Mouse (Mus musculus) stomach, embryonic 16.5 days (tissue): ENCODE data around the gene Il6st. TPM values are rescaled to one million over a fixed set of nuclear protein-coding genes. Genes with fewer than 3 reads are reported as not detected.
"Not testable (repeated sequence)": the region's sequence is repeated elsewhere in the genome, so short reads cannot be mapped to it uniquely, and the experiment has no call there.

Source experiments
- ATAC-seq: fragments of 200-750 bp; cut with Nextera tagmentation; 2 replicates; pipeline ENCODE4 v1.8.0; 2017; ENCODE audit warnings: moderate number of reproducible peaks, moderate TSS enrichment; ENCODE audit not compliant: insufficient read depth, low FRiP score
- H3K27ac ChIP-seq: fragments of 300-500 bp; sonication (generic); 2 replicates; pipeline ENCODE4 v1.5.1; 2014; ENCODE audit warnings: low read length
- H3K27me3 ChIP-seq: fragments of 300-500 bp; sonication (generic); 2 replicates; pipeline ENCODE4 v1.6.1; 2014; ENCODE audit warnings: low read length, control low read depth, mixed read lengths; ENCODE audit not compliant: control insufficient read depth, insufficient read depth
- H3K36me3 ChIP-seq: fragments of 300-500 bp; sonication (generic); 2 replicates; pipeline ENCODE4 v1.6.1; 2014; ENCODE audit warnings: low read length; ENCODE audit not compliant: control insufficient read depth, insufficient read depth
- H3K4me1 ChIP-seq: fragments of 300-500 bp; sonication (generic); 2 replicates; pipeline ENCODE4 v1.6.1; 2014; ENCODE audit warnings: low read length, control low read depth, mixed read lengths; ENCODE audit not compliant: control insufficient read depth, insufficient read depth
- H3K4me2 ChIP-seq: fragments of 300-500 bp; sonication (generic); 2 replicates; pipeline ENCODE4 v1.6.1; 2014; ENCODE audit warnings: low read depth, low read length, mixed read lengths
- H3K4me3 ChIP-seq: fragments of 300-500 bp; sonication (generic); replicated peaks from 2 replicates; pipeline ENCODE4 v1.5.1; 2014; ENCODE audit warnings: mild to moderate bottlenecking, low read length
- H3K9ac ChIP-seq: fragments of 300-500 bp; sonication (generic); 2 replicates; pipeline ENCODE4 v1.6.1; 2014; ENCODE audit warnings: low read length
- H3K9me3 ChIP-seq: fragments of 300-500 bp; sonication (generic); replicated peaks from 2 replicates; pipeline ENCODE4 v1.6.1; 2016; ENCODE audit warnings: low read length, control low read depth; ENCODE audit not compliant: control insufficient read depth
- WGBS: fragments of 180-500 bp; shearing (Covaris S2); extraction: QIAGEN DNeasy Blood & Tissue Kit; methylation state at CpG from one replicate; pipeline ENCODE4 v1.1.7; 2014; 5-methylcytosine and 5-hydroxymethylcytosine counted together
- polyA plus RNA-seq: library from polyadenylated mRNA; unstranded; fragments of >200 nt; fragmentation: Nextera tagmentation; extraction: Ambion mirVana; gene quantifications from 2 replicates; pipeline ENCODE4 v1.2.1, GENCODE M21; 2015

The Il6st gene
- polyA plus RNA-seq, 1 experiment from 2014 or later, result 51.8 TPM

DNA sequence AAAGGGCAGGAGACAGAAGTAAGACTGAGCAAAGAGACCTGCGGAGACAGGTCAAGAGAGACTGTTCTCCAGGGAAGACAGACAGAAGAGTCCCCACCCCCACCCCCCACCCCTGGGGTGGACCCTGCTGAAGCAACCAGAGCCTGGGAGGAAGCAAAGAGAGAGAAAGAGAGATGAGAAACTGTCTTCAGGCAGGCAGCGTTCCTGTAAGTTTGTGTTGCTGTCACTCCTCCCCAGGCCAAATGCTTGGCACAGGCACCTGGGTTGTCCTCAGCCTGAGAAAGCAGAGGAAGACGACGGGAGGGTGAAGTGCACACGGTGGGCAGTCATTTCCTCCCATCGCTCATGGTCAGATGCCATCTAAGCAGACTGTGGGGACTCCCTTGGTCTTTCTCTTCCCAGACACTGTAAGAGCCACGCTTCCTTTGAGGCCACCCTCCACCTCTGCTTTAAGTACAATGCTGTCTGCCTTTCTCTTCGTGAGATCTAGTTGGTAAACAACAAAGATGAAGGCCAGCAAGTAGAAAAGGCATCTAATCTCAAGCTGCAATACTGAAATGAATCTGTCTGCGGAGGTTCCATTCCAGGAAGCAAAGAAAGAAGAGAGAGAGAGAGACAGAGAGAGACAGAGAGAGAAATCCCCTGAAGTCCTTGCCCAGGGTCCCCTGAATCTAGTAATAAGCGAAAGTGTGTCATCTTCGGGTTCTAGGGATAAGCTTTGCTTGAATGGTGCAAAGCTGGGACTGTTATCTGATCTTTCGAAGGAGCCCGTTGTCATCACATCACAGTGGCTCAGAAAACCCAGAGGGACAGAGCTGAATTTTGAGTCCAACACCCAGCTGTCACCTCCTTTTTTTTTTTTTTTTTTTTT is 37.4 kb upstream of the Il6st start:
- Histone ChIP-seq H3K9me3 (no peaks in the 10 kb centered on the region), H3K4me1 (no peaks in the 10 kb centered on the region), H3K27ac (no peak overlapping the region), H3K27me3 (no peaks in the 10 kb centered on the region), H3K4me3 (no peak overlapping the region), H3K36me3 (no peaks in the 10 kb centered on the region), H3K4me2 (no peak overlapping the region), H3K9ac (no peak overlapping the region)
- WGBS, result 59% methylated on average over 13 of the region's 13 CpGs
- no peak for ATAC-seq

DNA sequence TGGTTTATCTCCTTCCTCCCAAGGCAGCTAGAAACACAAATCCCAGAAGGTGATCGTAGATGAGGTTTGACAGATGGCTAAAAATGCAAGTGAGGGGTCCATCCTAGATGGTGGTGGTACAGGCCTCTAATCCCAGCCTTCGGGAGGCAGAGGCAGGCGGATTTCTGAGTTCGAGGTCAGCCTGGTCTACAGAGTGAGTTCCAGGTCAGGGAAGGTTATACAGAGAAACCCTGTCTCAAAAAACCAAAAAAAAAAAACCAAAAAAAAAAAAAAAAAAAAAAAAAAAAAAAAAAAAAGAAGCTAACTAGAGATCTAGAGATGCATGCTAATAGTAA is 36.8 kb upstream of the Il6st start:
- H3K4me2 ChIP-seq, H3K27ac ChIP-seq, H3K9ac ChIP-seq, ATAC-seq, H3K36me3 ChIP-seq, H3K27me3 ChIP-seq, H3K4me1 ChIP-seq, H3K4me3 ChIP-seq, H3K9me3 ChIP-seq: not testable (repeated sequence)
- WGBS, result 97% methylated on average over 4 of the region's 4 CpGs

DNA sequence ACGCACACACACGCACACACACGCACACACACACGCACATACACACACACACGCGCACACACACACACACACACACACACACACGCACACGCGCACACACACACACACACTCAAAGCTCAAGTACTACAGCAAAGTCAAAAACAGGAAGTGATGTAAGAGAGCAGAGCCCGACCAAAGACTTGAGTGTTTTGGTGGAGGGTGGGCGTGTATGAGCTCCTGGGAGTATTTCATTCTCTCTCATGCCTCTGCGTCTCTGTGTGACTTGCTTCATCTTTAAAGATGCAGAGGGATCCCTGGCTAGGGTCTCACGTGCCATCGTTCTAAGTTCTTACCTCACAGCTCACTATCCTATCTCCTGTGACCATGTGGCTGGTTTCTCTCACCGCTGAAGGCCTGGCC is 36.3 kb upstream of the Il6st start:
- H3K27me3 ChIP-seq, result no peaks in the 10 kb centered on the region
- H3K4me2 ChIP-seq, result no peak overlapping the region
- no peak overlapping the region for H3K9ac ChIP-seq
- H3K27ac ChIP-seq, result no peak overlapping the region
- WGBS, result 89% methylated on average over 12 of the region's 15 CpGs
- H3K9me3 ChIP-seq, result no peaks in the 10 kb centered on the region
- H3K4me3 ChIP-seq, result no peak overlapping the region
- H3K4me1 ChIP-seq, result no peaks in the 10 kb centered on the region
- no peak for ATAC-seq
- no peaks in the 10 kb centered on the region for H3K36me3 ChIP-seq

DNA sequence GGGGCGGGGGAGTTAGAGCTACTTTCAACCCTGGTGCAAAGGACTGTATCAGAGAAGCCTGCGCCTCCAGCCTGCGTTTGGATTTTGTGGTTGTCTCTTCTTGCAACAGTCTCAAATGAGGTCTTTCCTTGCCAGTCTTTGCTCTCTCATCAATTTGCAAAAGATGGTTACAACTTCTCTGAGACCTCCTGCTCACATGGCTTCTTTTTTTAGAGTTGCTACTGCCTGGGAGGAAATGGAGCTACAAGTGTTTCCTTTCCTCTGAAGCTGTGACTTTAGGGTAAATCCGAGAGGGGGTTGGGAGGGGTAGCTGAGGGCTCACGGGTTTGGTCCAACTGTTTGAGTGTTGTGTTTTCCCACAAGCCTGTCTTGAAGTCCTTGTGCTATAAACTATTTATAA is 30.6 kb upstream of the Il6st start:
- 55% methylated on average over 5 of the region's 5 CpGs for WGBS
- Histone ChIP-seq H3K4me1 (peaks cover 4% of the 10 kb centered on the region; the same call in 1 of the 2 replicates), H3K27ac (0 out of 2 replicates have a peak overlapping the region, but pooled peaks have one; percentile 27), H3K9ac (no peak overlapping the region), H3K9me3 (no peaks in the 10 kb centered on the region), H3K36me3 (no peaks in the 10 kb centered on the region), H3K4me3 (no peak overlapping the region), H3K27me3 (no peaks in the 10 kb centered on the region), H3K4me2 (no peak overlapping the region)
- ATAC-seq, result no peak

DNA sequence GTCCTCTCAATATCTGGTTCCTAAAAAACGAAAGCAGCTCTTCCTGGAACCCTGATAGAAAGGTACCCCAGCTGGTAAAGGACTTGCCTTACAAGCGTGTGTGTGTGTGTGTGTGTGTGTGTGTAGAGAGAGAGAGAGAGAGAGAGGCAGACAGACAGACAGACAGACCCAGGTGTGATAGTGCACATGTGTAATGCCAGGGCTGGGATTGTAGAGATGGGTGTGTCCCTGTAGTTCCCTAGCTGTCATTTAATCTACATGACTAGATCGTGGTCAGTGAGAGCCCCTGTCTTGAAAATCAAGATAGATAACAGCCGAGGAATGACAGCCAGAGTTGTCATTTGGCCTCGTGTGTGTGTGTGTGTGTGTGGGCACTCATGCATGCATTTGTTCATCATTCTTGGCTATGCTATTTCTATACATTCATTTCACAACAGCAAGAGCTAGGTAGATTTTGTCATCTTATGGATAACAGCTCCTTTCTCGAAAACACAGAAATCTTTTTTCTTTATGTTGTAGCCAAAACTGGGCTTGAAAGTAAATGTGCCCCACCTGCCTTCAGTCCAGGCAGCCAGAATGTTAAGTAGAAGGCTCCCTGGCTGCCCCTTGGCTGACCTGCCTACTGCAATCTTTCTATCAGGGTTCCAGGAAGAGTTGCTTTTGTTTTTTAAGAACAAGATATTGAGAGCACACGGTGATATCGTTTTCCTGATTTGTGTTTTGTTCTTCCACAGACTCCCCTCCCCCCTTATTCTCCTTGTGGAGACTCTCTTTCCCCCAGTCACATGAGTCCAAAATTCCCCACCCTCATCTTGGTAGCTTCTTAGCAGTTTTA is 28.4 kb upstream of the Il6st start:
- Histone ChIP-seq H3K9me3 (no peaks in the 10 kb centered on the region), H3K36me3 (no peaks in the 10 kb centered on the region), H3K9ac (no peak overlapping the region), H3K27me3 (no peaks in the 10 kb centered on the region), H3K4me1 (peaks cover 18% of the 10 kb centered on the region), H3K4me2 (no peak overlapping the region), H3K27ac (no peak overlapping the region), H3K4me3 (no peak overlapping the region)
- ATAC-seq, result no peak
- WGBS, result 44% methylated on average over 8 of the region's 8 CpGs

DNA sequence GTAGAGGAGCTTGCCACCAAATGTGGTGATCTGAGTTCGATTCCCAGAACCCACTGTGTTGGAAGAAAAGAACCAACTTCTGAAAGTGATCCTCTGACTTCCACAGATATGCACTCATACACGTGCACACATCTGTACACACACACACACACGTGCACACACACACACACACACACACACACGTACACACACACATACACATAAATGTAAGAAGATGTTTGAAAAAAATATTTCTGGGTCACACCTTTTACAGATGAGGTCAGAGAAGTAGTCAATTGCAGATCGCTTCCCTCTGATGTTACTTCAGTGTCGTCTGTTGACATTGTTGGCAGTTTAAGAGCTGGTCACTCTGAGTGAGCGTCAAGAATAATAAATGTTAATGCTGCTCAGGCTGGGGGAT is 27.6 kb upstream of the Il6st start:
- ATAC-seq, result no peak
- no peak overlapping the region for H3K4me3 ChIP-seq
- no peaks in the 10 kb centered on the region for H3K27me3 ChIP-seq
- no peak overlapping the region for H3K4me2 ChIP-seq
- H3K9ac ChIP-seq, result no peak overlapping the region
- 73% methylated on average over 7 of the region's 7 CpGs for WGBS
- H3K36me3 ChIP-seq, result no peaks in the 10 kb centered on the region
- no peak overlapping the region for H3K27ac ChIP-seq
- H3K4me1 ChIP-seq, result peaks cover 18% of the 10 kb centered on the region
- no peaks in the 10 kb centered on the region for H3K9me3 ChIP-seq

DNA sequence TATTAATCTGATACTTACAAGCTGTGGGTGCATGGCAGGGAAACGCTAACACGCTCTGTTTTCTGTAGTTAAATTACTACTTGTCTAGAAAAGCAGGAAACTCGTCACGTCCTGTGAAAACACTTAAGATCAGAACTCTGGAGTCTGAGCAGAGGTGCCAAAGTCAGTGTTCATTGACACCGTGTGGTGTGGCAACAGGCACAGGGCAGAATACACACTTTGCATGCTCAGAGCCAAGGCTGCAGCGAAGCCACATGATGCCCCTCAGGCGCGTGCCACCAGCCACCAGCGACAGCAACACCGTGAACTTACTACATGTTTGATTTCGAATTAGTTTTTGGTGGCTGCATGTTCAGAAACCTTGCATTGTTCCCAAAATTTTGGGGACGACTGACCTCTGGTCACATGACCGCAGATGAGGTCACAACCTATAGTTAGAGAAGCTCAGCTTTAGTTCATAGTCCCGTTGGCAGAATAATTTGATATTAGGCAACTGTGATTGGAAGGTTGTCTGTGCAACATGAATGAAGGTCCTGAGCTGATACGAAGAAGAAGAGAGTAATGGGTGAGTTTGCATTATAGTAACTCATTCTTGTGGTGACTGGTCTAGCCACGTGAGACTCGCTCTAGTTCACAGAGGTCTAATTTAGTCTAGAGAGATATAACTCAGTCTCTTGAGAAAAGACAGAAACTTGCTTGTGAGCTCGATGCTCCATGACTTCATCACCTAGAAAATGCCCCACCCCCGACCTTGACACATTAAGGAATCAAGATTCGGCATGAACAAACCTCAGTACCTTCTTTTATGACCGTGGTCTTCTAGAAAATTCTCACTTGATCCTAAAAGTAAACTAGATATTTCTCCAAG is 25.6 kb upstream of the Il6st start:
- Histone ChIP-seq H3K4me2 (no peak overlapping the region), H3K4me1 (peaks cover 18% of the 10 kb centered on the region), H3K27ac (no peak overlapping the region), H3K36me3 (no peaks in the 10 kb centered on the region), H3K4me3 (no peak overlapping the region), H3K9me3 (no peaks in the 10 kb centered on the region), H3K9ac (no peak overlapping the region), H3K27me3 (no peaks in the 10 kb centered on the region)
- ATAC-seq, result no peak
- WGBS, result 91% methylated on average over 21 of the region's 21 CpGs

DNA sequence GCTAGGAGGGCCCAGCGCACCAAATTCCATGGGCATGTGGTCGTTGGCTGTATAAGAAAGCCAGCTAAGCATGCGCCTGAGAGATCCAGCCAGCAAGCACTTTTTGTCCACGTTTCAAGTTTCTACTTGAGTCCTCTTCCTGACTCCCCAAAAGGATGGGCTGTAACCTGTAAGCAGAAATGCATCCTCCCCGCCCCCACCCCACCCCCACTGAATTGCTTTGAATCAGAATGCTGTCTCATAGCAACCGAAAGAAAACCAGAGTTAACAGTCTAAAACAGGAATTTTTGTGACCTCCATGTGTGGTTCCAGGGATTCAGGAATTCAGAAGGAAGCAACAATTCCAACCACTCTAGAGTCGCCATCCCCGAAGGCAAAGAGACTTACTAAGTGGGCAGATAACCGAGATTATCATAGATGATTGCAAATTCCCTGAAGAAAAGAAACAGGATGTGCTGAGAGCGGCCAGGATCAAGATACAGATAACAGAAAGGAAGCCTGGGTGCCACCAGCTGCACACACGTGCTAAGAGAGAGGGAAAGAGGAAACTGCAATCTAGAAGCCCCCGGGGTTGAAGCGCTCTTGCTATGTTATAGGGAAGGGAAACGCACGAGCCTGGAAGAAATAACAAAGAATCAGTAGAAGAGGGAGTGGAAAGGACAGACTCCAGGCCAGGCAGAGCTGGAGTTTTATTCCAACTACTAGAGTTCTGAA is 24.6 kb upstream of the Il6st start:
- H3K9me3 ChIP-seq, result no peaks in the 10 kb centered on the region
- peak overlapping the region; percentile 12; the same call in 1 of the 2 replicates for H3K4me3 ChIP-seq
- no peaks in the 10 kb centered on the region for H3K27me3 ChIP-seq
- H3K36me3 ChIP-seq, result no peaks in the 10 kb centered on the region
- H3K4me2 ChIP-seq, result peak overlapping the region; percentile 43
- H3K9ac ChIP-seq, result no peak overlapping the region
- H3K4me1 ChIP-seq, result peaks cover 18% of the 10 kb centered on the region
- no peak; the same call in 1 of the 2 replicates for ATAC-seq
- H3K27ac ChIP-seq, result peak overlapping the region; percentile 35
- 33% methylated on average over 15 of the region's 15 CpGs for WGBS
